Comparison of ENCODE assay signal across 35 mouse cellular contexts in the genomic region with DNA sequence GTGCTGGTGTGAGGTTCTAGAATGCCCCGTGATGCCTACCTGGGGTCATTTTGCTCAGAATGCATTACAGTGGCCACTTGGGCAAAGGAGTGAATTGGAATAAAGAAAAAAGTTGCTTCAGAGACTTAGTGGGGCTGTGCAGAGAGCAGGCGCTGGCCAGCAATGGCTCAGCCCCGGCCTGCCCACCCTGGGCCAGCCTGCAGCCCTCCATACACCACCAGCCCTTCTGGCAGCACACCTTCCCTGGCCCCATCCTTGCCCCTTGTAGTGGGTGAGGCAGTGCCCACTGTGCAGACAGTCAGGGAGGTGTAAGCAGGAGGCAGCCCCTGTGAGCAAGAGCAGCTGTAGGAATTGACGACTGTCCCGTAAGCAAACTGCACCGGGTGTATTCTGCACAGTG. TPM values are rescaled to one million over a fixed set of nuclear protein-coding genes. Genes with fewer than 3 reads are reported as not detected.
"Had no signal": no experiment of that assay in that cellular context is flagged by ENCODE, and none has a peak within 500 bp of the region (broad histone marks: within the 10 kb centered on the region; RNA-seq: fewer than 3 reads in every experiment).

No protein-coding gene starts in this region.

- H3K4me1 ChIP-seq: hindbrain, embryonic 10.5 days; hindbrain, embryonic 12.5 days; hindbrain, embryonic 15.5 days; intestine, embryonic 15.5 days had no signal

- H3K9me3 ChIP-seq: heart, embryonic 13.5 days; heart, embryonic 15.5 days; hindbrain, embryonic 10.5 days; hindbrain, embryonic 12.5 days; hindbrain, embryonic 15.5 days; intestine, embryonic 15.5 days; kidney, embryonic 15.5 days; limb, embryonic 10.5 days; limb, embryonic 12.5 days; liver, embryonic 13.5 days; liver, embryonic 15.5 days had no signal

- H3K36me3 ChIP-seq: heart, embryonic 15.5 days had no signal

- ATAC-seq: inflammation-experienced regulatory T-cells, adult 6 months; intestine, postnatal 0 days; liver, postnatal 0 days had no signal

- H3K4me3 ChIP-seq: gastrocnemius, adult 2 months; heart, adult 2 months; heart, embryonic 13.5 days; heart, embryonic 15.5 days; hindbrain, embryonic 10.5 days; hindbrain, embryonic 12.5 days; hindbrain, embryonic 15.5 days; intestine, embryonic 15.5 days; kidney, embryonic 15.5 days; layer of hippocampus, adult 2 months; left cerebral cortex, adult 2 months; limb, embryonic 10.5 days; limb, embryonic 12.5 days; liver, embryonic 13.5 days; liver, embryonic 15.5 days had no signal

- H3K4me2 ChIP-seq: heart, embryonic 11.5 days; heart, embryonic 13.5 days; heart, embryonic 15.5 days; hindbrain, embryonic 12.5 days; hindbrain, embryonic 15.5 days; intestine, embryonic 15.5 days; kidney, embryonic 15.5 days; limb, embryonic 12.5 days; liver, embryonic 11.5 days; liver, embryonic 13.5 days; liver, embryonic 15.5 days had no signal

- H3K9ac ChIP-seq: heart, embryonic 13.5 days; heart, embryonic 15.5 days; hindbrain, embryonic 12.5 days; hindbrain, embryonic 15.5 days; intestine, embryonic 15.5 days; kidney, embryonic 15.5 days; limb, embryonic 12.5 days; liver, embryonic 13.5 days; liver, embryonic 15.5 days; liver, postnatal 0 days had no signal

- H3K27ac ChIP-seq: gastrocnemius, adult 2 months; heart, adult 2 months; heart, embryonic 13.5 days; heart, embryonic 15.5 days; hindbrain, embryonic 10.5 days; hindbrain, embryonic 12.5 days; hindbrain, embryonic 15.5 days; intestine, embryonic 15.5 days; kidney, embryonic 15.5 days; kidney, postnatal 0 days; layer of hippocampus, adult 2 months; left cerebral cortex, adult 2 months; limb, embryonic 10.5 days; limb, embryonic 12.5 days; liver, embryonic 13.5 days; liver, embryonic 15.5 days had no signal

- H3K27me3 ChIP-seq: heart, embryonic 13.5 days; heart, embryonic 15.5 days; hindbrain, embryonic 12.5 days; hindbrain, embryonic 15.5 days; intestine, embryonic 15.5 days; kidney, embryonic 15.5 days; limb, embryonic 12.5 days; liver, embryonic 13.5 days; liver, embryonic 15.5 days had no signal

- DNase-seq: gastrocnemius, adult 2 months; gastrocnemius, postnatal 10 days; gastrocnemius, postnatal 25 days; heart, adult 2 months; heart, postnatal 14 days; heart, postnatal 36 days; kidney, adult 18-20 months; kidney, adult 8-10 months; kidney, postnatal 14 days; kidney, postnatal 4 days; liver; liver, embryonic 13.5 days; liver, postnatal 0 days had no signal

RNA-seq across cellular contexts. Expression of gene Timm8a2, which starts 13.9 kb away (rescaled TPM):
- total RNA-seq: gastrocnemius, adult 2 months; gastrocnemius, postnatal 10 days; gastrocnemius, postnatal 25 days; gastrocnemius, postnatal 4 days; granulocyte monocyte progenitor cell, adult 5-6 weeks; heart, adult 2 months; heart, postnatal 14 days; heart, postnatal 36 days; layer of hippocampus, adult 2 months; layer of hippocampus, postnatal 10 days; left cerebral cortex, adult 2 months; left cerebral cortex, postnatal 36 days had no signal
- polyA plus RNA-seq: heart, adult 2 months; heart, embryonic 11.5 days; heart, embryonic 13.5 days; heart, embryonic 15.5 days; heart, postnatal 0 days; hindbrain, embryonic 10.5 days; hindbrain, embryonic 12.5 days; hindbrain, embryonic 15.5 days; inflammation-experienced regulatory T-cells, adult 6 months; intestine, embryonic 15.5 days; intestine, postnatal 0 days; kidney, embryonic 15.5 days; kidney, postnatal 0 days; limb, embryonic 10.5 days; limb, embryonic 12.5 days; liver, embryonic 11.5 days; liver, embryonic 13.5 days; liver, embryonic 15.5 days; liver, postnatal 0 days had no signal
